Mouse (Mus musculus): ENCODE measurements around the gene Neu3.
"Not testable (repeated sequence)": the region's sequence is repeated elsewhere in the genome, so short reads cannot be mapped to it uniquely, and the experiment has no call there.

DNA sequence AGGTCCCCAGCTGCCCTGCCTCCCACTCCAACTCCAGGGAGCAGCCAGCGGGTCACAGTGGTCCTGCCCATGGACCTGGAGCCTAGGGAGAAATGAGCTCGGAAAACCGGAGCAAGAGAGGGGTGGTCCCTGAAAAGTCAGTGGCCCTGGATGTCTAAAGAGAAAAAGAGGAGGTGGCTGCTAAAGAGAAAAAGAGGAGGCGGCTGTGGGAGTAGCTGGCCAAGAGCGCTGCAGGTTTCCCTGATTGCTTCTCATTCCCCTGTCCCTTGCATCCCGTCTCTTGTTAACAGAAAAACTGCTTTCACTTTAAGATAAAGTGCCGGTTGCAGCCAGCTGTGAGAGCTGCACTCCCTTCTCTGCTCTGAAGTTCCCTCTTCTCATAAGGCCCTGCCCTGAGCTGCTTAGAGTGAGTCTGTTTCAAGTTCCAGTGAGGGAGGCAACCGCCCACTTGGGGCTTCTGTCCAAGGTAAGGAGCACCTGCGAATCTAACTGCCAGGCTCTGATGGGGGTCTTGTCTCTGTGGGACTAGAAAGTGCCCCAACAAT, 10.0 kb downstream of the Neu3 start:
- not testable (repeated sequence) for TF ChIP-seq CTCF (IDR thresholded peaks at IDR 0.05; ENCODE audit: borderline replicate concordance, control insufficient read depth, extremely low read depth, insufficient read depth, low read length, poor library complexity)
- TF ChIP-seq POLR2A (IDR thresholded peaks at IDR 0.05; ENCODE audit: control insufficient read depth, extremely low read depth, insufficient read depth, low read length, poor library complexity) = 0 out of 2 replicates have a peak, but pooled peaks have one; percentile 19

Data from thymus, adult 2 months (tissue).